Mouse (Mus musculus): ENCODE measurements at regions not wholly inside any gene's neighbourhood (a gene's known extent, or its start where the extent isn't known, plus 50 kb on each side); places are given as distances from the start of the nearest gene placed in this dataset.

DNA sequence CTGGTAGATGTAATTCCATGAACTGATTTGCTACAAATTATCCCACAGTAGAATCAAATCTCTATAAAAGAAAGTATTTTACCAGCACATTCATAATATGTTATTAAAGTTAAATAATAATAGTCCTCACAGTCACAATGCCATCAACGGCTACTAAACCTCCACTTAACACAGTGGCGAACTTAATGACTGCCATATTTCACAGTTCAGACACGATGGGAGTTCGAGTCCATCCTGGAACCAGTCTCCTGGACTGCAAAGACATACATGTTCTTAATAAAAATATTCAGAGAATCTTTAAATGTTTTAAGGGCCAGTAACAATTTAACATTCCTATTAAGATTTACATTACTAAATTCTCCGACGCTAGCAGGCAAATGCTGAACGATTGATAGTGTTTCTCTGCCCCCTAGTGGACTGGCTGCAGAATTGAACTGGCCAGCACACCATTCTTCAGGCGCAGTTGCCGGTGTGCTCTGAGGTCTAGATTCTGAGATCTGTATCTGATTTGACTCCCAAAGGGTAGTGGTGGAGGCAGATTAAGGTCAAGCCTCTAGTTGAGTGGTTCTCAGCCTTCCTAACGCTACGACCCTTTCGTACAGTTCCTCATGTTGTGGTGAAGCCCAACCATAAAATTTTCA, 182.3 kb downstream of the Csl start:
- H3K79me2 ChIP-seq (ENCODE audit: control insufficient read depth, insufficient read depth, low read length, poor library complexity) = no peaks in the 10 kb centered on the region
- H3K27me3 ChIP-seq (ENCODE audit: control insufficient read depth in 1 of 2, insufficient read depth in 2 of 2, low read length in 2 of 2) = no peaks in the 10 kb centered on the region; a peak in 1 of 4 replicates
- H3K4me3 ChIP-seq (ENCODE audit: control insufficient read depth in 1 of 2, insufficient read depth in 1 of 2, low read depth in 2 of 2, low read length in 2 of 2) = no peak overlapping the region
- peak; percentile 67 for DNase-seq (ENCODE audit: low read depth, low spot score)
- H3K9ac ChIP-seq (ENCODE audit: control insufficient read depth, low read depth, low read length, poor library complexity, severe bottlenecking) = no peak overlapping the region
- H3K36me3 ChIP-seq (ENCODE audit: control insufficient read depth in 1 of 2, insufficient read depth in 2 of 2, low read length in 2 of 2) = no peaks in the 10 kb centered on the region
- TF ChIP-seq BHLHE40 (IDR thresholded peaks at IDR 0.05; ENCODE audit: borderline replicate concordance, low read depth, low read length) (no peak), MAFK (IDR thresholded peaks at IDR 0.05; ENCODE audit: borderline replicate concordance, low read depth, low read length) (no peak), TBP (IDR thresholded peaks at IDR 0.05; ENCODE audit: low read depth, low read length) (no peak), ZC3H11A (IDR thresholded peaks at IDR 0.05; ENCODE audit: low read depth, low read length) (peak; percentile 97), ZMIZ1 (IDR thresholded peaks at IDR 0.05; ENCODE audit: low read depth, low read length) (no peak), USF1 (IDR thresholded peaks at IDR 0.05; ENCODE audit: low read depth, low read length) (no peak), E2F4 (IDR thresholded peaks at IDR 0.05; ENCODE audit: borderline replicate concordance, low read depth, low read length) (no peak), MYC (IDR thresholded peaks at IDR 0.05; ENCODE audit: low read depth, low read length) (no peak), TAL1 (IDR thresholded peaks at IDR 0.05; ENCODE audit: low read length) (no peak), EP300 (IDR thresholded peaks at IDR 0.05; ENCODE audit: low read depth in 1 of 2, low read length in 2 of 2) (no peak), HCFC1 (IDR thresholded peaks at IDR 0.05; ENCODE audit: low read depth, low read length) (no peak), SIN3A (IDR thresholded peaks at IDR 0.05; ENCODE audit: low read length) (no peak), JUND (IDR thresholded peaks at IDR 0.05; ENCODE audit: low read depth, low read length) (no peak), ZKSCAN1 (IDR thresholded peaks at IDR 0.05; ENCODE audit: low read depth, low read length) (no peak), ETS1 (IDR thresholded peaks at IDR 0.05; ENCODE audit: low read depth, low read length) (no peak), CHD1 (IDR thresholded peaks at IDR 0.05; ENCODE audit: low read depth, low read length) (no peak), POLR2A (IDR thresholded peaks at IDR 0.05; ENCODE audit: control insufficient read depth in 1 of 2, insufficient read depth in 1 of 2, low read depth in 1 of 2, low read length in 2 of 2, poor library complexity in 1 of 2) (no peak), NRF1 (IDR thresholded peaks at IDR 0.05; ENCODE audit: insufficient read depth, low read depth, low read length, poor library complexity, severe bottlenecking) (no peak), GATA1 (IDR thresholded peaks at IDR 0.05; ENCODE audit: low read depth, low read length) (peak; percentile 46; the same call in 1 of the 2 replicates), ZNF384 (IDR thresholded peaks at IDR 0.05; ENCODE audit: low read depth, low read length) (no peak), MAZ (IDR thresholded peaks at IDR 0.05; ENCODE audit: low read depth, low read length) (no peak), SMC3 (IDR thresholded peaks at IDR 0.05; ENCODE audit: low read depth, low read length) (peak; percentile 96), CTCF (IDR thresholded peaks at IDR 0.05 in 2 of 3, conservative IDR thresholded peaks at IDR 0.05 in 1 of 3; ENCODE audit: control insufficient read depth in 1 of 3, insufficient read depth in 1 of 3, low read depth in 2 of 3, low read length in 3 of 3, poor library complexity in 1 of 3, severe bottlenecking in 1 of 3) (peak; percentile 75 to 98 (median 81)), NELFE (IDR thresholded peaks at IDR 0.05; ENCODE audit: low read depth, low read length) (no peak), USF2 (IDR thresholded peaks at IDR 0.05; ENCODE audit: borderline replicate concordance in 1 of 2, insufficient read depth in 1 of 2, low read depth in 1 of 2, low read length in 2 of 2) (no peak), TCF12 (IDR thresholded peaks at IDR 0.05; ENCODE audit: low read depth, low read length) (no peak), POLR2AphosphoS2 (IDR thresholded peaks at IDR 0.05; ENCODE audit: low read length) (no peak), POLR2AphosphoS5 (IDR thresholded peaks at IDR 0.05; ENCODE audit: borderline replicate concordance, low read depth, low read length) (no peak), MEF2A (IDR thresholded peaks at IDR 0.05; ENCODE audit: extremely low read depth, insufficient replicate concordance, low read depth, low read length, poor library complexity, severe bottlenecking) (no peak), UBTF (IDR thresholded peaks at IDR 0.05; ENCODE audit: borderline replicate concordance, insufficient read depth, low read depth, low read length) (no peak), CHD2 (IDR thresholded peaks at IDR 0.05; ENCODE audit: low read length) (no peak), ELF1 (IDR thresholded peaks at IDR 0.05; ENCODE audit: low read depth, low read length) (no peak), RAD21 (IDR thresholded peaks at IDR 0.05; ENCODE audit: low read depth, low read length) (peak; percentile 100)
- H3K9me3 ChIP-seq (replicated peaks; ENCODE audit: insufficient read depth, low read length) = no peaks in the 10 kb centered on the region
- no peaks in the 10 kb centered on the region for H3K4me1 ChIP-seq (ENCODE audit: control insufficient read depth in 1 of 2, insufficient read depth in 2 of 2, low read length in 2 of 2)
- H3K27ac ChIP-seq (ENCODE audit: control insufficient read depth, low read depth, low read length) = no peak overlapping the region

All from MEL (cell line).